Mouse (Mus musculus) MN1 (cell line): ENCODE results near the gene Dalrd3.

Experiments
- DNase-seq: peaks from one replicate; pipeline ENCODE4 v3.0.0-alpha.2; 2016; ENCODE audit warnings: low spot score

The Dalrd3 gene

GRCm38 (mm10) chr9:108569381-108570206, at the start of gene Dalrd3:
Gene Dalrd3 (plus strand): TSS chr9:108569886.
- DNase-seq: peak; percentile 92

- DNase-seq: no peak
Measured at GRCm38 (mm10) chr9:108521604-108522003, 48.1 kb upstream of the Dalrd3 start.

GRCm38 (mm10) chr9:108523341-108523740, 46.3 kb upstream of the Dalrd3 start:
- no peak for DNase-seq

GRCm38 (mm10) chr9:108525400-108525799, 44.3 kb upstream of the Dalrd3 start:
- no peak for DNase-seq

GRCm38 (mm10) chr9:108530954-108531353, 38.7 kb upstream of the Dalrd3 start:
- no peak for DNase-seq

GRCm38 (mm10) chr9:108531496-108531895, 38.2 kb upstream of the Dalrd3 start:
- no peak for DNase-seq

- DNase-seq: no peak
Measured at GRCm38 (mm10) chr9:108540846-108541245, 28.8 kb upstream of the Dalrd3 start.

- DNase-seq: no peak
Measured at GRCm38 (mm10) chr9:108545986-108546385, 23.7 kb upstream of the Dalrd3 start.

GRCm38 (mm10) chr9:108546875-108547274, 22.8 kb upstream of the Dalrd3 start:
- DNase-seq: no peak

GRCm38 (mm10) chr9:108559169-108559568, 10.5 kb upstream of the Dalrd3 start:
- no peak for DNase-seq

GRCm38 (mm10) chr9:108560227-108560841, 9.4 kb upstream of the Dalrd3 start, which contains the start of gene Impdh2:
Gene Impdh2 (plus strand): TSS chr9:108560286.
- peak; percentile 97 for DNase-seq

- no peak for DNase-seq
Measured at GRCm38 (mm10) chr9:108563671-108564070, 6.0 kb upstream of the Dalrd3 start.

GRCm38 (mm10) chr9:108564131-108564530, 5.6 kb upstream of the Dalrd3 start:
- no peak for DNase-seq

GRCm38 (mm10) chr9:108565881-108566814, 3.5 kb upstream of the Dalrd3 start:
- DNase-seq: no peak

- peak; percentile 94 for DNase-seq
Measured at GRCm38 (mm10) chr9:108566815-108567776, 2.6 kb upstream of the Dalrd3 start, which contains the start of gene Ndufaf3. Gene Ndufaf3 (minus strand): TSS chr9:108567434.

GRCm38 (mm10) chr9:108567931-108568419, 1.7 kb upstream of the Dalrd3 start:
- DNase-seq: peak; percentile 43

- no peak for DNase-seq
Measured at GRCm38 (mm10) chr9:108568511-108568921, 1.2 kb upstream of the Dalrd3 start.

GRCm38 (mm10) chr9:108570207-108570896, 666 bp downstream of the Dalrd3 start:
- peak; percentile 87 for DNase-seq

GRCm38 (mm10) chr9:108571401-108571973, 1.8 kb downstream of the Dalrd3 start:
- no peak for DNase-seq

- no peak for DNase-seq
Measured at GRCm38 (mm10) chr9:108572321-108572720, 2.6 kb downstream of the Dalrd3 start.
